Mouse (Mus musculus): ENCODE results near the gene Reg3a. TPM values are rescaled to one million over a fixed set of nuclear protein-coding genes. Genes with fewer than 3 reads are reported as not detected.
"Not testable (repeated sequence)": the region's sequence is repeated elsewhere in the genome, so short reads cannot be mapped to it uniquely, and the experiment has no call there.

Reg3a gene
- not detected in 2 replicates for total RNA-seq (2015; ENCODE audit: low replicate concordance)
- not detected in 2 replicates for total RNA-seq (2017; ENCODE audit: low replicate concordance)

DNA sequence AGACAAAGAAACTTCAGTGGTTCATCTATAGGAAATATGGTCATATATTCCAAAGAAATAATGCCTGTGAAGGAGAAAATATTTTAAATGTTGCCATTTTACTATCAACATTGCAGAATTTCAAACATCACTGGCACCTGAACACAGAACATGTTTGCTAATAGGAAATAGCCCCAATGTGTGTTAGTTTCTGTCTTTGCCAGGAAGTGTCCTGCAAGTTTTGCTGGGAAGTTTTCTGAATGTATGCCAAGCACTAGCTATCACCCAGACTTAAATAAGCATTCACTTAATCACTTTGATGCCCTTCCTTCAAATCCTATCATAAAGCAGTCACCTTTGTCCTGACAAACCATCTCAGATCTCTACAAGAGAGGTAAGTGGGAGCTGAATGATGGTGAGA lies at the start of gene Reg3a:
Gene Reg3a, plus strand, starts transcription at position 301 of the 400 bp plus-strand sequence.
- no peak for ATAC-seq (replicated peaks; ENCODE audit: low FRiP score, poor library complexity, severe bottlenecking)

GRCm38 (mm10) chr6:78331919-78332569 lies 48.5 kb upstream of the Reg3a start:
- ATAC-seq (replicated peaks; ENCODE audit: low FRiP score, poor library complexity, severe bottlenecking), result no peak

GRCm38 (mm10) chr6:78340296-78340695 lies 40.2 kb upstream of the Reg3a start:
- ATAC-seq (replicated peaks; ENCODE audit: low FRiP score, poor library complexity, severe bottlenecking), result no peak

DNA sequence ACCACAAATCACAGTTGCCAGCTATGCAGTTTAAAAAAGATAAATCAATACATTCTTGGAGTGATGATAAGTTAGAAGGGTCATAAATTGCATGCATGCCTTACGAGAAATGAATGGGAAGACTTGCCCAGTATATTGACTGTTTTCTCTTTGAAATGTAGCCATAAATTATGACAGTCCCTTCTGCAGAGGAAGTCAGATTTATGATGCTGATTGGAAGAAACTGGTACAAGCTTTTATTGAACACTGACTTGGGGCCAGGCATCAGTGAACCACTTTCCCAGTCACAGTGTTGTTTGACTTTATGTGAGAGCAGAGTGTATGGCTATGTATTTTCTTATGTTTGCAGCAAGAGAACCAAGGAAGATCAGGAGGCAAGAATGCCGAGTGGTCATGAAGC lies 38.8 kb upstream of the Reg3a start:
- no peak for ATAC-seq (replicated peaks; ENCODE audit: low FRiP score, poor library complexity, severe bottlenecking)

GRCm38 (mm10) chr6:78361971-78362563 lies 18.4 kb upstream of the Reg3a start:
- ATAC-seq (replicated peaks; ENCODE audit: low FRiP score, poor library complexity, severe bottlenecking), result no peak

DNA sequence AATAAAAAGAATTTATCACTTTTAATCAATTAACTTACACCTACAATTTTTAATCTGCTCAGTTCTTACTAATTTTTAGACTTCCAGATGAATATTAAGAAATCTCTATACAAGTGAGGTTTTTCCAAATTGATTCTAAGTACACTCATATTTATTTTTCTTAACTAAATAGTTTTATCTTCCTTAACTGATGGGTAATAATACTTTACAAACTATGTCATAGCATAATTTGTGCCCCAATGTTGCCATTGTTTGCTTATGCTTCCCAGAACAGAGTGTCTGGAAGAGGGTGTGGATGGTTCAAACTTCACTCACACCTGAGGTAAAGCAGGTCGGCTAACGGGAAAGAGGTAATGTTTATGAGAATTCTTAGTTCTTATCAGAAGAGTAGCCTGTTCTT lies 10.2 kb upstream of the Reg3a start, which contains the start of gene Reg3b:
Gene Reg3b, plus strand, starts transcription at position 301 of the 400 bp plus-strand sequence.
- no peak for ATAC-seq (replicated peaks; ENCODE audit: low FRiP score, poor library complexity, severe bottlenecking)

GRCm38 (mm10) chr6:78378765-78379164 lies 1.7 kb upstream of the Reg3a start, which contains the start of gene Reg3d:
Gene Reg3d (minus strand): TSS chr6:78378865.
- ATAC-seq (replicated peaks; ENCODE audit: low FRiP score, poor library complexity, severe bottlenecking), result no peak

DNA sequence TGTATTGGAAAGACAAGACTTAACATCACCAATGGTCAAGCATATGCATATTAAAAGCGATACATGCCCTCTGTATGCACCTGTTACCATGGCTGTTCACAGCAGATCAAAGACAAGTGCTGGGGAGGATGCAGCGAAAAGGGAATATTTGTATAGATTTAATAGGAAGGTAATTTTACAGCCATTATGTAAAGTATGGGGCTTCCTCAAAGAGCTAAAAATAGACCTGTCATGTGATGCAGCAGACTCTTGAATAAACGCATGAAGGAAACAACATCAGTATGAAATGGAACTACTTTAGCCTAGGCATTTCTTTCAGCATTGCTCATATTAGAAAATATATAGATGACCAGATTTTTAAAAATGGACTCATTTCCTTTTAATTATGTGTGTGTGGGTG lies 5.1 kb downstream of the Reg3a start:
- ATAC-seq (replicated peaks; ENCODE audit: low FRiP score, poor library complexity, severe bottlenecking), result no peak

DNA sequence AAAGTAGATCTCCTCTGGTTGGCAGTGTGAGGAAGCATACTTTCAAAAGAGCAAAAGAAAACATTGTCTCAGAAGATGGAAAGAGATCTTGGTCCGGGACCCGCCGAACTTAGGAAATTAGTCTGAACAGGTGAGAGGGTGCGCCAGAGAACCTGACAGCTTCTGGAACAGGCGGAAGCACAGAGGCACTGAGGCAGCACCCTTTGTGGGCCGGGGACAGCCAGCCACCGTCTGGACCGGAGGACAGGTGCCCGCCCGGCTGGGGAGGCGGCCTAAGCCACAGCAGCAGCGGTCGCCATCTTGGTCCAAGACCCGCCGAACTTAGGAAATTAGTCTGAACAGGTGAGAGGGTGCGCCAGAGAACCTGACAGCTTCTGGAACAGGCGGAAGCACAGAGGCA lies 14.8 kb downstream of the Reg3a start, which contains the start of gene Reg2:
Gene Reg2, plus strand, starts transcription at position 301 of the 400 bp plus-strand sequence.
- not testable (repeated sequence) for ATAC-seq (replicated peaks; ENCODE audit: low FRiP score, poor library complexity, severe bottlenecking)

GRCm38 (mm10) chr6:78422411-78422810 lies 41.9 kb downstream of the Reg3a start, which contains the start of gene Reg1:
Gene Reg1 (plus strand): TSS chr6:78422711.
- ATAC-seq (replicated peaks; ENCODE audit: low FRiP score, poor library complexity, severe bottlenecking), result not testable (repeated sequence)

DNA sequence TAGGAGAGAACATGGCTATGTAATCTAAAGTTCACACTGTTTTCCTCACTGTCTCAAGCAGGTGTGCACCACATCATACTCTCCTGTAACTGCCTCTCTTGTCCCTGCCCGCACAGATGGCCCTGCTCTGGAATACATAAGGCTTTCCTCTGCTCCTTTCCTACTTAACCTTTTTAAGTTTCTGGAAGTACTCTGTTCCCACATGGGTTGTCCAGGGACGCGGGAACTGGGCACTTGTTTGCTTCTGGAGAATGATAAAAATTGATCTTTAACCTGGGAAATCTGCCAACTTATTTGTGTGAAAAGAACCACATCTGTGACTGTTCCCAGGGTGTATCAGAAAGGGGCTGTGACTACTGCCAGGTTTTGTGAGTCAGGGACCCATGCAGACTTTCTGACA lies 45.0 kb downstream of the Reg3a start:
- no peak for ATAC-seq (replicated peaks; ENCODE audit: low FRiP score, poor library complexity, severe bottlenecking)

Other genes starting within 250 kb of the Reg3a start
- not detected in 2 replicates for gene Reg3b, start 10.1 kb upstream of the Reg3a start, total RNA-seq (2015; ENCODE audit: low replicate concordance)
- not detected in 2 replicates for gene Reg3b, start 10.1 kb upstream of the Reg3a start, total RNA-seq (2017; ENCODE audit: low replicate concordance)
- not detected in 2 replicates for gene Reg3d, start 1.8 kb upstream of the Reg3a start, total RNA-seq (2015; ENCODE audit: low replicate concordance)
- gene Reg3d, start 1.8 kb upstream of the Reg3a start, total RNA-seq (2017; ENCODE audit: low replicate concordance), result not detected in 2 replicates
- not detected in 2 replicates for gene Reg2, start 14.9 kb downstream of the Reg3a start, total RNA-seq (2015; ENCODE audit: low replicate concordance)
- gene Reg2, start 14.9 kb downstream of the Reg3a start, total RNA-seq (2017; ENCODE audit: low replicate concordance), result not detected in 2 replicates
- not detected in 2 replicates for gene Reg1, start 42.0 kb downstream of the Reg3a start, total RNA-seq (2015; ENCODE audit: low replicate concordance)
- gene Reg1, start 42.0 kb downstream of the Reg3a start, total RNA-seq (2017; ENCODE audit: low replicate concordance), result not detected in 2 replicates
- gene Reg3g, start 88.2 kb downstream of the Reg3a start, total RNA-seq (2015; ENCODE audit: low replicate concordance), result not detected in 2 replicates
- not detected in 2 replicates for gene Reg3g, start 88.2 kb downstream of the Reg3a start, total RNA-seq (2017; ENCODE audit: low replicate concordance)